In genomic region chr1:74027559-74028091, GRCm38 (mm10) we compare ENCODE assay signal across 8 mouse cellular contexts.
DNase-seq lines count a peak whose midpoint lies in the region; ATAC-seq lines count a peak whose summit lies in the region.

No protein-coding gene starts in this region.

- H3K27ac ChIP-seq in hindbrain, embryonic 14.5 days: peak overlapping the region; percentile 59; the same call in 1 of the 2 replicates
- H3K27ac ChIP-seq in neural tube, embryonic 14.5 days (ENCODE audit: low read depth, low read length): peak overlapping the region; percentile 44; the same call in 1 of the 2 replicates

- no peaks in the 10 kb centered on the region for H3K27me3 ChIP-seq in hindbrain, embryonic 14.5 days (ENCODE audit: control insufficient read depth, insufficient read depth, low read length)
- no peaks in the 10 kb centered on the region for H3K27me3 ChIP-seq in neural tube, embryonic 14.5 days (ENCODE audit: control insufficient read depth, insufficient read depth, low read length)

- H3K4me2 ChIP-seq in hindbrain, embryonic 14.5 days (replicated peaks): no peak overlapping the region
- H3K4me2 ChIP-seq in neural tube, embryonic 14.5 days (ENCODE audit: low read depth, low read length): no peak overlapping the region

- H3K36me3 ChIP-seq in hindbrain, embryonic 14.5 days (replicated peaks; ENCODE audit: control insufficient read depth, insufficient read depth): no peaks in the 10 kb centered on the region
- H3K36me3 ChIP-seq in neural tube, embryonic 14.5 days (ENCODE audit: control insufficient read depth, insufficient read depth, low read length): no peaks in the 10 kb centered on the region

- no peak overlapping the region for H3K4me3 ChIP-seq in hindbrain, embryonic 14.5 days (replicated peaks; ENCODE audit: low read length)
- H3K4me3 ChIP-seq in neural tube, embryonic 14.5 days (ENCODE audit: low read depth, low read length): no peak overlapping the region

- peak; percentile 28 for DNase-seq in ES-CJ7 (ENCODE audit: low read depth, low spot score)
- peak; percentile 62 to 69 for DNase-seq in adrenal gland, adult 18-20 months (ENCODE audit: low spot score in 2 of 2)
- DNase-seq in forelimb bud, embryonic 11.5 days (ENCODE audit: low read depth, low spot score): peak; percentile 53
- peak; percentile 45 for DNase-seq in hindbrain, embryonic 14.5 days (ENCODE audit: low spot score)
- DNase-seq in liver: peak; percentile 25
- no peak for DNase-seq in spleen, adult 12 weeks (ENCODE audit: low spot score)

- H3K9me3 ChIP-seq in hindbrain, embryonic 14.5 days (ENCODE audit: control insufficient read depth, low read length): no peaks in the 10 kb centered on the region
- H3K9me3 ChIP-seq in neural tube, embryonic 14.5 days (ENCODE audit: control insufficient read depth, low read length): no peaks in the 10 kb centered on the region

- peaks cover 13% of the 10 kb centered on the region for H3K4me1 ChIP-seq in hindbrain, embryonic 14.5 days (replicated peaks; ENCODE audit: control insufficient read depth, insufficient read depth, low read length)
- H3K4me1 ChIP-seq in neural tube, embryonic 14.5 days (ENCODE audit: control insufficient read depth, insufficient read depth, low read length): peaks cover 10% of the 10 kb centered on the region

- ATAC-seq in hindbrain, embryonic 14.5 days (ENCODE audit: low FRiP score): 0 out of 2 replicates have a peak, but pooled peaks have one; percentile 13
- ATAC-seq in neural tube, embryonic 14.5 days (ENCODE audit: low read depth): no peak
- ATAC-seq in activated CD4-positive, CD25-positive, alpha-beta regulatory T cell, adult 4 months: no peak

- WGBS in hindbrain, embryonic 14.5 days: 50% methylated on average over 11 of the region's 11 CpGs
- 58% methylated on average over 11 of the region's 11 CpGs for WGBS in neural tube, embryonic 14.5 days

- H3K9ac ChIP-seq in hindbrain, embryonic 14.5 days: no peak overlapping the region
- H3K9ac ChIP-seq in neural tube, embryonic 14.5 days (replicated peaks; ENCODE audit: low read depth, low read length): no peak overlapping the region
